Mouse (Mus musculus) CH12.LX (cell line): ENCODE data around the gene Fxr2. TPM values are rescaled to one million over a fixed set of nuclear protein-coding genes. Genes with fewer than 3 reads are reported as not detected.
A peak's percentile ranks its signal among the peaks of the same experiment; 100 is the strongest.

Experiments used
- DNase-seq: peaks from one replicate; pipeline ENCODE4 v3.0.0-alpha.2; 2013; ENCODE audit errors: extremely low read depth
- H3K27ac ChIP-seq: 2 replicates; pipeline ENCODE4 v1.5.1; 2012; ENCODE audit warnings: low read depth, mild to moderate bottlenecking, control low read depth, moderate library complexity; ENCODE audit not compliant: insufficient read depth
- H3K27me3 ChIP-seq: replicated peaks from 2 replicates; pipeline ENCODE3; 2012; ENCODE audit warnings: inconsistent platforms
- H3K36me3 ChIP-seq, 2 experiments: replicated peaks in 1 of 2; 2 replicates each; pipeline versions ENCODE3 to v1.6.1; 2012; ENCODE audit warnings: inconsistent platforms in 1 of 2, low read length in 1 of 2, mild to moderate bottlenecking in 1 of 2, mixed read lengths in 1 of 2, moderate library complexity in 1 of 2; ENCODE audit not compliant: control insufficient read depth in 1 of 2, insufficient read depth in 1 of 2
- H3K4me1 ChIP-seq, 2 experiments: 2 replicates each; pipeline ENCODE4 v1.6.1; 2012; ENCODE audit warnings: inconsistent platforms in 1 of 2, moderate library complexity in 1 of 2; ENCODE audit not compliant: insufficient read depth in 2 of 2, control insufficient read depth in 1 of 2
- H3K4me2 ChIP-seq: 2 replicates; pipeline ENCODE4 v1.6.1; 2012; ENCODE audit warnings: low read depth, mild to moderate bottlenecking, control low read depth; ENCODE audit not compliant: poor library complexity, insufficient read depth, severe bottlenecking
- H3K4me3 ChIP-seq, 3 experiments: fragments of 150-350 bp in 1 of 3; sonication (generic) in 1 of 3; replicated peaks in 1 of 3; 2 replicates each; pipeline versions ENCODE3 to v1.5.1; 2011 to 2012; ENCODE audit warnings: low read depth in 2 of 3, low read length in 2 of 3, mild to moderate bottlenecking in 2 of 3, moderate library complexity in 2 of 3, control low read depth in 1 of 3, improper control_type of control experiment in 1 of 3, inconsistent platforms in 1 of 3, mixed read lengths in 1 of 3; ENCODE audit not compliant: poor library complexity in 1 of 3
- H3K79me2 ChIP-seq: replicated peaks from 2 replicates; pipeline ENCODE4 v1.6.1; 2012; ENCODE audit warnings: mild to moderate bottlenecking, moderate library complexity; ENCODE audit not compliant: control insufficient read depth, poor library complexity, insufficient read depth, severe bottlenecking; ENCODE audit errors: extremely low read depth
- H3K9ac ChIP-seq: 2 replicates; pipeline ENCODE4 v1.6.1; 2012; ENCODE audit warnings: low read depth, mild to moderate bottlenecking, control low read depth, moderate library complexity; ENCODE audit not compliant: insufficient read depth
- H3K9me3 ChIP-seq: replicated peaks from 2 replicates; pipeline ENCODE3; 2012; ENCODE audit warnings: low read length, inconsistent platforms, mixed read lengths
- BHLHE40 ChIP-seq: IDR thresholded peaks from 2 replicates; pipeline ENCODE4 v1.6.1; 2011; ENCODE audit warnings: mild to moderate bottlenecking, low read depth, low read length, improper control_type of control experiment
- CHD1 ChIP-seq: IDR thresholded peaks from 2 replicates; pipeline ENCODE4 v1.6.1; 2012; ENCODE audit warnings: low read depth, low read length, improper control_type of control experiment, inconsistent platforms
- CTCF ChIP-seq, 2 experiments: IDR thresholded peaks in 1 of 2; conservative IDR thresholded peaks in 1 of 2; 2 replicates each; pipeline ENCODE4 v1.5.1; 2011 to 2012; ENCODE audit warnings: low read depth in 2 of 2, low read length in 2 of 2, improper control_type of control experiment in 1 of 2, inconsistent platforms in 1 of 2, mild to moderate bottlenecking in 1 of 2, moderate library complexity in 1 of 2
- E2F4 ChIP-seq: IDR thresholded peaks from 2 replicates; pipeline ENCODE4 v1.6.1; 2011; ENCODE audit warnings: low read depth, low read length, improper control_type of control experiment; ENCODE audit not compliant: insufficient replicate concordance
- EP300 ChIP-seq: IDR thresholded peaks from 2 replicates; pipeline ENCODE4 v1.6.1; 2011; ENCODE audit warnings: low read length, improper control_type of control experiment
- ETS1 ChIP-seq: conservative IDR thresholded peaks from 2 replicates; pipeline ENCODE4 v1.6.1; 2012; ENCODE audit warnings: low read depth, mild to moderate bottlenecking, inconsistent platforms, low read length, improper control_type of control experiment, moderate library complexity
- HCFC1 ChIP-seq: IDR thresholded peaks from 2 replicates; pipeline ENCODE4 v1.6.1; 2012; ENCODE audit warnings: low read depth, mild to moderate bottlenecking, inconsistent platforms, low read length, improper control_type of control experiment
- IRF4 ChIP-seq: IDR thresholded peaks from 2 replicates; pipeline ENCODE4 v1.6.1; 2014; ENCODE audit warnings: low read depth, mild to moderate bottlenecking, inconsistent platforms, low read length, improper control_type of control experiment
- JUND ChIP-seq: conservative IDR thresholded peaks from 2 replicates; pipeline ENCODE4 v1.6.1; 2011; ENCODE audit warnings: low read depth, low read length, improper control_type of control experiment
- KAT2A ChIP-seq: IDR thresholded peaks from 2 replicates; pipeline ENCODE4 v1.6.1; 2012; ENCODE audit warnings: low read length, improper control_type of control experiment, inconsistent platforms; ENCODE audit not compliant: insufficient replicate concordance
- MAFK ChIP-seq: IDR thresholded peaks from 2 replicates; pipeline ENCODE4 v1.6.1; 2011; ENCODE audit warnings: low read length, improper control_type of control experiment; ENCODE audit not compliant: insufficient replicate concordance
- MAX ChIP-seq: IDR thresholded peaks from 2 replicates; pipeline ENCODE4 v1.6.1; 2011; ENCODE audit warnings: low read length, improper control_type of control experiment
- MEF2A ChIP-seq: IDR thresholded peaks from 2 replicates; pipeline ENCODE4 v1.6.1; 2014; ENCODE audit warnings: low read depth, mild to moderate bottlenecking, inconsistent platforms, low read length, improper control_type of control experiment, borderline replicate concordance
- MXI1 ChIP-seq: IDR thresholded peaks from 2 replicates; pipeline ENCODE4 v1.6.1; 2011; ENCODE audit warnings: mild to moderate bottlenecking, low read depth, low read length, improper control_type of control experiment
- NELFE ChIP-seq: IDR thresholded peaks from 2 replicates; pipeline ENCODE4 v1.6.1; 2011; ENCODE audit warnings: low read depth, low read length, improper control_type of control experiment
- NRF1 ChIP-seq: IDR thresholded peaks from 2 replicates; pipeline ENCODE4 v1.6.1; 2014; ENCODE audit warnings: low read depth, mild to moderate bottlenecking, inconsistent platforms, low read length, improper control_type of control experiment, moderate library complexity
- PAX5 ChIP-seq: IDR thresholded peaks from 2 replicates; pipeline ENCODE4 v1.6.1; 2012; ENCODE audit warnings: low read length, inconsistent platforms, mixed read lengths
- POLR2A ChIP-seq: IDR thresholded peaks from 2 replicates; pipeline ENCODE4 v1.6.1; 2011; ENCODE audit warnings: low read depth, mild to moderate bottlenecking, improper control_type of control experiment, low read length
- POLR2AphosphoS2 ChIP-seq: IDR thresholded peaks from 2 replicates; pipeline ENCODE4 v1.6.1; 2011; ENCODE audit warnings: low read depth, low read length, improper control_type of control experiment
- RAD21 ChIP-seq: IDR thresholded peaks from 2 replicates; pipeline ENCODE4 v1.6.1; 2011; ENCODE audit warnings: low read depth, mild to moderate bottlenecking, low read length, improper control_type of control experiment, moderate library complexity
- RCOR1 ChIP-seq: conservative IDR thresholded peaks from 2 replicates; pipeline ENCODE4 v1.6.1; 2012; ENCODE audit warnings: low read depth, mild to moderate bottlenecking, inconsistent platforms, low read length, improper control_type of control experiment
- SMC3 ChIP-seq: IDR thresholded peaks from 2 replicates; pipeline ENCODE4 v1.6.1; 2011; ENCODE audit warnings: low read depth, low read length, improper control_type of control experiment
- TBP ChIP-seq: conservative IDR thresholded peaks from 2 replicates; pipeline ENCODE4 v1.6.1; 2011; ENCODE audit warnings: low read depth, low read length, improper control_type of control experiment
- TCF12 ChIP-seq: IDR thresholded peaks from 2 replicates; pipeline ENCODE4 v1.6.1; 2014; ENCODE audit warnings: low read depth, mild to moderate bottlenecking, inconsistent platforms, low read length, improper control_type of control experiment
- UBTF ChIP-seq: IDR thresholded peaks from 2 replicates; pipeline ENCODE4 v1.6.1; 2012; ENCODE audit warnings: low read depth, mild to moderate bottlenecking, inconsistent platforms, low read length, improper control_type of control experiment, moderate library complexity
- USF2 ChIP-seq: conservative IDR thresholded peaks from 2 replicates; pipeline ENCODE4 v1.6.1; 2011; ENCODE audit warnings: low read depth, low read length, improper control_type of control experiment
- ZC3H11A ChIP-seq: IDR thresholded peaks from 2 replicates; pipeline ENCODE4 v1.6.1; 2012; ENCODE audit warnings: low read depth, mild to moderate bottlenecking, inconsistent platforms, low read length, improper control_type of control experiment
- ZMIZ1 ChIP-seq: IDR thresholded peaks from 2 replicates; pipeline ENCODE4 v1.6.1; 2012; ENCODE audit warnings: low read depth, mild to moderate bottlenecking, inconsistent platforms, low read length, improper control_type of control experiment
- ZNF384 ChIP-seq: IDR thresholded peaks from 2 replicates; pipeline ENCODE4 v1.6.1; 2012; ENCODE audit warnings: low read depth, low read length, improper control_type of control experiment, inconsistent platforms
- dilution Hi-C: fragments of 300-500 bp; cut with MboI; formaldehyde crosslinking; loops from 2 replicates; pipeline ENCODE4 v1.14.3; 2020; ENCODE audit warnings: low sequenced_read_pairs; ENCODE audit not compliant: extremely low pct_unique_long_range_greater_than_20kb, extremely low pct_ligation_motif_present
- in situ Hi-C: fragments of 300-500 bp; cut with MboI; formaldehyde crosslinking; loops from 3 replicates; pipeline ENCODE4 v1.14.3; 2019; ENCODE audit warnings: low sequenced_read_pairs, low pct_ligation_motif_present, low pct_unique_long_range_greater_than_20kb, mixed read lengths
- polyA plus RNA-seq: library from polyadenylated mRNA; unstranded; fragments of >175 nt; gene quantifications from 2 replicates; pipeline ENCODE4 v1.2.1, GENCODE M21; 2012; ENCODE audit warnings: low read depth; ENCODE audit not compliant: insufficient read length
- total RNA-seq, 2 experiments: library from RNA; depleted of rRNA; stranded (reverse); fragments of 300-350 nt in 1 of 2; fragments of >200 nt in 1 of 2; gene quantifications; 2 replicates each; pipeline ENCODE4 v1.2.3; 2012 to 2014

Gene Fxr2
- total and polyA plus RNA-seq, 3 experiments = 83.3 to 96.4 (median 90.5) TPM

DNA sequence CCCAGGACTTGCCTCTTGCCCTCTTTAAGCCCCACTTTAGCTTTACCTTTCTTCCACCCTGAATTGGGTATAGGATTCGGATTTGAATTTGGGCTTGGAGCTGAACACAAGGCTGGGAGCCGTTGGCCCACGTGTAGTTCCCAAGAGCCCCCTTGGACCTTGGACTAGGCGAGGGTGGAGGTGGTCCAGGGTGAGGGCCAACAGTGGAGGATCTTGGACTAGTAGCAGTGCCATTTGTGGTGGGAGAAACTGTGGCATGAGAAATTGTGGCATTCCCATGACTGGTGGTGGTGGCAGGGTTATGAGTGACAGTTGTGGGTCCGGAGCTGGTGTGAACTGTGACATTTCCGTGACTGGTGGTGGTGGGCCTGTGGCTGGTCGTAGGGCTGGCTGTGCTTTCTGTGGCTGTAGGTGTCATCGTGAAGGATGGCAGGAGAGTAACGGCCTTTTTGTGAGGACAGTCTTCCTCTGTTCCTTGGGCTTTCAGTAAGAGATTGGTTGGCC is 32.7 kb downstream of the Fxr2 start:
- peak overlapping the region; percentile 95 for H3K27ac ChIP-seq
- DNase-seq = no peak
- no peaks in the 10 kb centered on the region for H3K27me3 ChIP-seq
- dilution Hi-C loops (no loop called here), in situ Hi-C loops (no loop called here)
- H3K9ac ChIP-seq = 0 out of 2 replicates have a peak overlapping the region, but pooled peaks have one; percentile 6
- peaks cover 44 to 55% of the 10 kb centered on the region in 2 experiments for H3K36me3 ChIP-seq
- H3K4me3 ChIP-seq = peak overlapping the region; percentile 42 to 70 (median 66)
- peaks cover 50% of the 10 kb centered on the region for H3K79me2 ChIP-seq
- peaks cover 25 to 74% of the 10 kb centered on the region in 2 experiments for H3K4me1 ChIP-seq
- H3K9me3 ChIP-seq = no peaks in the 10 kb centered on the region
- 0 out of 2 replicates have a peak, but pooled peaks have one; percentile 25 for TF ChIP-seq NELFE
- no peak; the same call in 1 of the 2 replicates for TF ChIP-seq MAX
- 0 out of 2 replicates have a peak, but pooled peaks have one; percentile 55 for TF ChIP-seq CHD1
- 0 out of 2 replicates have a peak overlapping the region, but pooled peaks have one; percentile 65 for H3K4me2 ChIP-seq

DNA sequence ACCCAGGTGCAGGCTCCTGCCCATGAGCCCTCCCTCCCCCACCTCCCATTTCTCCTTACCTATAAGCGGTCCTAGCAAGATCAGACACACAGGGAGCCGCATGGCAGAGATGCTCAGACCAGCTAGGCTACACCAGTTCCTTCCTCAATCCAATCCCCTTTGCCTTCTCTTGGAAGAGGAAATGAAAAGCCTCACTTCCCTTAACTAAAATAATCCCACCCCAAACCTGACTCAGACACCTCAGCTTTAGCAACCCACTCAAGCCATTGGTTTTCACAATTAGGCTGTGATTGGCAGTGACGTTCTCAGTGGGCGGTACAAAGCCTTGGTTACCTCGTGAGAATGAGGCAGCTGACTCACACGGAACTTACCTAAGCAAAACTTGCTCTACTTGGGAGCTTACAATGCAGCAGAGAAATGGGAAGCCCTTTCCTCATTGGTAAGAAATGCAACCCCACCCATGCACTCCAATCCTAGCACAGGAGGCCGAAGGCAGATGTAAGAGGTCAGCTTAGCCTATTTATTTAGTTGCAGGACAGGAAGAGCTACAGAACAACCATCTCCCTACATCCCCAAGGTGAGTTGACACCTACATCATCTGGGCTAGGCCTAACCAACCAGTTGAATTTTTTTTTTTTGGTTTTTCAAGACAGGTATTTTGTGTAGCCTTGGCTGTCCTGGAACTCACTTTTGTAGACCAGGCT is 33.3 kb downstream of the Fxr2 start, which contains the start of gene Cd68:
TSS of gene Cd68 (minus strand) at position 193 of the 704 bp plus-strand sequence.
- H3K4me2 ChIP-seq = peak within 1 kb of the TSS; percentile 65; the same call in 1 of the 2 replicates
- dilution Hi-C loops = no loop called here
- H3K4me1 ChIP-seq = peaks cover 25 to 74% of the 10 kb centered on the region in 2 experiments
- peaks cover 50% of the 10 kb centered on the region for H3K79me2 ChIP-seq
- DNase-seq = peak; percentile 100
- H3K9ac ChIP-seq = peak within 1 kb of the TSS; percentile 6; the same call in 1 of the 2 replicates
- no peaks in the 10 kb centered on the region for H3K9me3 ChIP-seq
- H3K27me3 ChIP-seq = no peaks in the 10 kb centered on the region
- in situ Hi-C loops = no loop called here
- peak within 1 kb of the TSS; percentile 42 to 70 (median 66) for H3K4me3 ChIP-seq
- peaks cover 49 to 61% of the 10 kb centered on the region in 2 experiments for H3K36me3 ChIP-seq
- H3K27ac ChIP-seq = peak within 1 kb of the TSS; percentile 95
- TF ChIP-seq MXI1 (peak; percentile 77), BHLHE40 (peak; percentile 75), MAFK (peak; percentile 87), CHD1 (peak; percentile 34; the same call in 1 of the 2 replicates), JUND (no peak), TCF12 (peak; percentile 57; the same call in 1 of the 2 replicates), SMC3 (no peak; the same call in 1 of the 2 replicates), PAX5 (no peak), CTCF (conservative IDR thresholded peaks at IDR 0.05 in 1 of 2, IDR thresholded peaks at IDR 0.05 in 1 of 2; ENCODE audit: low read depth in 2 of 2, low read length in 2 of 2) (no peak), ETS1 (0 out of 2 replicates have a peak, but pooled peaks have one; percentile 68), RCOR1 (peak; percentile 76), NELFE (peak; percentile 37; the same call in 1 of the 2 replicates), ZC3H11A (no peak), POLR2A (peak; percentile 85), KAT2A (0 out of 2 replicates have a peak, but pooled peaks have one; percentile 39), UBTF (no peak), MEF2A (peak; percentile 76), EP300 (peak; percentile 83), POLR2AphosphoS2 (peak; percentile 100), E2F4 (0 out of 2 replicates have a peak, but pooled peaks have one; percentile 52), IRF4 (peak; percentile 89), ZMIZ1 (peak; percentile 93; the same call in 1 of the 2 replicates), ZNF384 (peak; percentile 54; the same call in 1 of the 2 replicates), RAD21 (no peak), TBP (peak; percentile 65; the same call in 1 of the 2 replicates), HCFC1 (peak; percentile 57), MAX (peak; percentile 83), USF2 (no peak; the same call in 1 of the 2 replicates), NRF1 (0 out of 2 replicates have a peak, but pooled peaks have one; percentile 7)
